18 mouse cellular contexts compared by ENCODE assay signal in the genomic region with DNA sequence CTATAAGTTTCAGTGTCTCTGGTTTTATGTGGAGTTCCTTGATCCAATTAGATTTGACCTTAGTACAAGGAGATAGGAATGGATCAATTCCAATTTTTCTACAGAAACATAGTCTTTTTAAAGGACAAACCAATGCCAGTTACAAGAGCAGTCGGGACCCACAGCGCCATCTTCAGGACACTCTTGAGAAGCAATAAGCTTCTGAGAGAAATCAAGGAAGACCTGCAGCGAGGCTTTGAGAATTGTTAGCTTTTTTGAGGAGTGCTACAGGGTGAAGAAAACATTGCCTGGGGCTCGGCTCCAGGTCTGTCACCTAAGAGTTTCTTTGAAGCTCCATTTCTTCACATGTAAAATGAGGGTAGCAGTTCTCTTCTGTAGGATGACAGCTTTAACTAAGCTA.
DNase-seq lines count a peak whose midpoint lies in the region; ATAC-seq and TF ChIP-seq lines count a peak whose summit lies in the region.
"Had no signal": no experiment of that assay in that cellular context is flagged by ENCODE, and none has a peak within 500 bp of the region (broad histone marks: within the 10 kb centered on the region; RNA-seq: fewer than 3 reads in every experiment).

No protein-coding gene starts in this region.

- intact Hi-C loops in heart, postnatal 14 days (cut with DNase I) = no loop called here

- no peak overlapping the region for H3K4me3 ChIP-seq in layer of hippocampus, adult 2 months
- H3K4me3 ChIP-seq: forebrain, embryonic 13.5 days; heart, embryonic 12.5 days; left cerebral cortex, adult 2 months; limb, embryonic 13.5 days had no signal

- DNase-seq in layer of hippocampus, adult 2 months (ENCODE audit: low spot score in 2 of 2) = no peak
- DNase-seq in layer of hippocampus, adult 11-12 months (ENCODE audit: low spot score) = no peak
- peak; percentile 35 for DNase-seq in ZHBTc4 (ENCODE audit: low read depth, low spot score)
- DNase-seq in thymus, postnatal 36 days = peak; percentile 36 to 42
- DNase-seq in adrenal gland, postnatal 10 days = no peak
- DNase-seq in heart, postnatal 14 days = no peak
- DNase-seq: cerebellum, adult 9-11 months; gastrocnemius, postnatal 25 days; heart, postnatal 36 days; lung, postnatal 14 days; right cerebral cortex, postnatal 14 days had no signal

- peak; percentile 49 for ATAC-seq in CD4-positive, CD25-positive, alpha-beta regulatory T cell, adult 4 months
- ATAC-seq: forebrain, embryonic 13.5 days; hindbrain, embryonic 16.5 days; Patski had no signal

- TF ChIP-seq CTCF in layer of hippocampus, adult 2 months (conservative IDR thresholded peaks at IDR 0.05) = peak; percentile 33

- no peak overlapping the region for H3K27ac ChIP-seq in layer of hippocampus, adult 2 months
- H3K27ac ChIP-seq: forebrain, embryonic 13.5 days; left cerebral cortex, adult 2 months; limb, embryonic 13.5 days had no signal

Comparison
In these comparisons a context has a peak if more than half of its experiments do, and no peak if none do; other contexts are left out.
1. DNase-seq: peak in ZHBTc4 (single experiment) and thymus, postnatal 36 days (2 of 2); none in layer of hippocampus, adult 2 months (0 of 2), layer of hippocampus, adult 11-12 months (single experiment), adrenal gland, postnatal 10 days (single experiment) and heart, postnatal 14 days (0 of 2).